Mouse (Mus musculus): ENCODE measurements around the gene 1190007I07Rik. TPM values are rescaled to one million over a fixed set of nuclear protein-coding genes. Genes with fewer than 3 reads are reported as not detected.

1190007I07Rik gene
- polyA plus RNA-seq (2012; ENCODE audit: low replicate concordance): 38.4 and 50.9 TPM in 2 replicates

GRCm38 (mm10) chr10:82622671-82623552 is at the start of gene 1190007I07Rik:
Gene 1190007I07Rik, minus strand, starts transcription at chr10:82623228.

GRCm38 (mm10) chr10:82629586-82630255 is 6.7 kb upstream of the 1190007I07Rik start, which contains the start of gene Tdg:
Gene Tdg, plus strand, starts transcription at chr10:82629828.

Other genes with a start within 250 kb of the 1190007I07Rik start
- not detected in 2 replicates for gene Gm1553, start 130.6 kb downstream of the 1190007I07Rik start, polyA plus RNA-seq (2012; ENCODE audit: low replicate concordance)
- gene Tdg, start 6.6 kb upstream of the 1190007I07Rik start, polyA plus RNA-seq (2012; ENCODE audit: low replicate concordance): 6.7 and 6.9 TPM in 2 replicates
- gene Glt8d2, start 67.4 kb upstream of the 1190007I07Rik start, polyA plus RNA-seq (2012; ENCODE audit: low replicate concordance): not detected in 2 replicates
- 3.9 and 4.5 TPM in 2 replicates for gene Hcfc2, start 72.9 kb upstream of the 1190007I07Rik start, polyA plus RNA-seq (2012; ENCODE audit: low replicate concordance)
- gene Nfyb, start 140.9 kb upstream of the 1190007I07Rik start, polyA plus RNA-seq (2012; ENCODE audit: low replicate concordance): 28.4 and 32.5 TPM in 2 replicates
- 126 and 146 TPM in 2 replicates for gene Txnrd1, start 210.7 kb upstream of the 1190007I07Rik start, polyA plus RNA-seq (2012; ENCODE audit: low replicate concordance)
- 0.85 and 1.6 TPM in 2 replicates for gene Eid3, start 243.4 kb upstream of the 1190007I07Rik start, polyA plus RNA-seq (2012; ENCODE audit: low replicate concordance)

Data from leukemia stem cell, adult 10-12 weeks (primary cell).